Mouse (Mus musculus): ENCODE data around the gene Sbds. TPM values are rescaled to one million over a fixed set of nuclear protein-coding genes. Genes with fewer than 3 reads are reported as not detected.

The Sbds gene
- 61.3 and 63.3 TPM in 2 replicates for polyA plus RNA-seq (2014; fragmentation: Nextera tagmentation; extraction: Ambion mirVana)

DNA sequence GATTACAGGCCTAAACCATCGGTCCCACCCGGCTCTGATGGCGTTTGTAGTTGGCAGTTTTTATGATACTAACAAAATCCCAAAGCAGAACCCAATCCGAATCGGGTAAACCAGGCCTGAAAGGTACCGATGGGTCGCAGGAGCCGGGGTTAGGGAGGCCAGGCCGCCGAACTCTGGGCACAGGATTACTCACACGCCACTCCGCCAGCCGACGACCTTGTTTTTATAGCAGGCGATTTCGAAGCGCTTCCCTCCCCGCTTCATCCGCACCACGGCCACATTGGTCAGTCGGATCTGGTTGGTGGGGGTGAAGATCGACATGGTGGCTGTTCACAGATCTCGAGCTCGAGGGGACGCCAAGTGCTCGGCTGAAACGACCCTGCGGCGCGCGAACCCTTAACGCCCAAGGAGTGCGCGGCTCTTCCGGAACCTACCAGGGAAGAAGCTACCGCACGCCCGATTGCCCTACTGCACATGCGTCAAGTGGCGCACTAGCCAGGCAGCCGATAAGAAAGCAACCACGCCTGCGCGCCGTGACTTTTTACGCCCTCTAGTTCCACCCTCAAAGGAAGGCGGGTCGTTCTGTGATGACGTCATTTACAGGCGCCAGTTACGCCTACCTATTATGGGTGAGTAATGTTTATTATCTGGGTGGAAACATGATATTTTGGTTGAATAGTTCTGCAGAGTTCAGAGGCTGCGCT, at the start of gene Sbds, which contains the start of gene Tyw1:
Sbds (minus strand) TSS at position 514 of the 704 bp plus-strand sequence.
Tyw1 (plus strand) TSS at position 603 of the 704 bp plus-strand sequence.
- DNase-seq (ENCODE audit: low spot score) (peak; percentile 98), ATAC-seq (ENCODE audit: insufficient number of reproducible peaks, low FRiP score, low TSS enrichment, low read depth) (peak; percentile 84)
- H3K4me3 ChIP-seq (ENCODE audit: low read depth, low read length), result peak within 1 kb of the TSS; percentile 60
- H3K4me2 ChIP-seq (ENCODE audit: low read depth, severe bottlenecking), result peak within 1 kb of the TSS; percentile 63
- 0 out of 2 replicates have a peak within 1 kb of the TSS, but pooled peaks have one; percentile 22 for H3K27ac ChIP-seq (replicated peaks; ENCODE audit: low read depth, low read length)
- under 1% methylated on average over 52 of the region's 52 CpGs for WGBS
- no peaks in the 10 kb centered on the region for H3K4me1 ChIP-seq (ENCODE audit: control insufficient read depth, insufficient read depth, low read length)
- H3K9ac ChIP-seq (ENCODE audit: low read length), result peak within 1 kb of the TSS; percentile 75
- no peaks in the 10 kb centered on the region for H3K27me3 ChIP-seq (ENCODE audit: control insufficient read depth, insufficient read depth, low read length)
- H3K36me3 ChIP-seq (ENCODE audit: control insufficient read depth, insufficient read depth, low read length), result peaks cover 8% of the 10 kb centered on the region; the same call in 1 of the 2 replicates
- H3K9me3 ChIP-seq (ENCODE audit: control insufficient read depth, low read length), result no peaks in the 10 kb centered on the region

DNA sequence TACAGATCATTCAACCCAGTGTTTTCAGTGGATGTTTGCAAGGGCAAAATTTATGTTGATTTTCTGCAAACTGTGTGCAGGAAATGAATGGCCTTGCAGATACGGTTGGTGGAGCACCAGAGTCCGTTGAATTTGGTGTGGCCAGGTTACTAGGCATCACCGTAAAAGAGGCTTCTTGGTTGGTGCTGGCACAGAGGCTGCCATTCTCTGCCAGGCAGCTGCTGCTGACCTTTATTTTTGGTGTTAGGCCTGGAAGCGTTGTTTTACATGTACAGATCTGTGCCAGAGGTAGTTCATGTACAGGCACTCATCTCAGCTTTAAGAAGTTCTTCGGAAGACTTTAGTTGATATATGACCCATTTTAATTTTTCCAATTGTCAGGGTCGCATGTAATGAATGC, 48.3 kb upstream of the Sbds start:
- Histone ChIP-seq H3K9me3 (ENCODE audit: control insufficient read depth, low read length) (no peaks in the 10 kb centered on the region), H3K4me3 (ENCODE audit: low read depth, low read length) (no peak overlapping the region), H3K4me2 (ENCODE audit: low read depth, severe bottlenecking) (no peak overlapping the region), H3K36me3 (ENCODE audit: control insufficient read depth, insufficient read depth, low read length) (no peaks in the 10 kb centered on the region; the same call in 1 of the 2 replicates), H3K27me3 (ENCODE audit: control insufficient read depth, insufficient read depth, low read length) (no peaks in the 10 kb centered on the region), H3K9ac (ENCODE audit: low read length) (no peak overlapping the region), H3K27ac (replicated peaks; ENCODE audit: low read depth, low read length) (no peak overlapping the region), H3K4me1 (ENCODE audit: control insufficient read depth, insufficient read depth, low read length) (no peaks in the 10 kb centered on the region)
- 91% methylated on average over 6 of the region's 6 CpGs for WGBS
- DNase-seq (ENCODE audit: low spot score), result no peak
- ATAC-seq (ENCODE audit: insufficient number of reproducible peaks, low FRiP score, low TSS enrichment, low read depth), result no peak

DNA sequence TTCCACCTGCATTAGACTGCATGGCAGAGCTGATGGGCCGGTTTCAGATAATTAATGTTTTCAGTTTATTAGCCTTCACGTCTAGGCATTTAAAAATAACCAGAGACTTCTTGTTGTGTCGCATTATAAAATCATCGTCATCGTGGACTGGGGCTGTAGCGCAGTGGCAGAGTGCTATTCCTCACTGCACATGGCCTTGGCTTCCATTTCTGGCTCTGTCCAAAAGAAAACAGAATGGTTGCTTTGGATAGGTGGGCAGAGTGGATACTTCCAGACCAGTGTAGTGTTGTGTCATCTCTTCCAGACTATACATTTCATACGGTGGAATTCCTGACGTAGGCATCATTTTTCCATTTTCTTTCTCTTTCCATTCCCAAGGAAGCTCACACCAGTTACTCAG, 44.2 kb upstream of the Sbds start:
- Histone ChIP-seq H3K9me3 (ENCODE audit: control insufficient read depth, low read length) (no peaks in the 10 kb centered on the region), H3K4me2 (ENCODE audit: low read depth, severe bottlenecking) (no peak overlapping the region), H3K36me3 (ENCODE audit: control insufficient read depth, insufficient read depth, low read length) (peaks cover 7% of the 10 kb centered on the region; the same call in 1 of the 2 replicates), H3K27ac (replicated peaks; ENCODE audit: low read depth, low read length) (no peak overlapping the region), H3K4me1 (ENCODE audit: control insufficient read depth, insufficient read depth, low read length) (no peaks in the 10 kb centered on the region), H3K27me3 (ENCODE audit: control insufficient read depth, insufficient read depth, low read length) (no peaks in the 10 kb centered on the region), H3K4me3 (ENCODE audit: low read depth, low read length) (no peak overlapping the region), H3K9ac (ENCODE audit: low read length) (no peak overlapping the region)
- WGBS, result 92% methylated on average over 8 of the region's 8 CpGs
- no peak for DNase-seq (ENCODE audit: low spot score)
- no peak for ATAC-seq (ENCODE audit: insufficient number of reproducible peaks, low FRiP score, low TSS enrichment, low read depth)

DNA sequence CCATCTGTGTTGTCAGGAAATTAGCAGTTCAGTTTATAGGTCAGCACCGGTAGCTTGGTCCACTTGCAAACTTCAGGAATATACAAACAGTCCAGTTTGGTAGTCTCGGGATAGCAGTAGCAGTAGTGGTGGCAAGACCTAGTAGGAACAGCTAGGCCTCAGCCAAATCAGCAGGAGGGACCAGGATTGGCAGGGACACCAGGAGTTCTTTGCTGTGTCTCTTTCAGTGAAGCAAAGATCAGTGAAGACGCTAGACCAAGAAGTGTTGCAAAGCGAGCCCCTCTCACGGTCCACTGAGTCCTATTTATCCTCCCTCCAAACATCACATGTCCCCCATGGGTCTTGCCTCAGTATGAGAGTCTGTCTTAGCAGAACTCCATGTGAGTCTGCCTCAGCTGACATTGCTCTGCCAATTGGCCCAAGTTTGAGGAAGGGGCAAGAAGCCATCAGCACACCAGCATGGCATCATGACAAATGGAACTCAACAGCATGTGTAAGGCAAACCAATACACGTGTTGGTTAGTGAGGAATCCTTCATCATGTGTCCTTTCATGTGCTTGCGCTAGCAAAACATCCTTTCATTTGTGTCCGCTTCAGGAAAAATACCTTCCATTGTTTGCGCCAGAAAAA, 43.6 kb upstream of the Sbds start:
- Histone ChIP-seq H3K4me3 (ENCODE audit: low read depth, low read length) (no peak overlapping the region), H3K4me2 (ENCODE audit: low read depth, severe bottlenecking) (no peak overlapping the region), H3K27me3 (ENCODE audit: control insufficient read depth, insufficient read depth, low read length) (no peaks in the 10 kb centered on the region), H3K36me3 (ENCODE audit: control insufficient read depth, insufficient read depth, low read length) (peaks cover 7% of the 10 kb centered on the region; the same call in 1 of the 2 replicates), H3K27ac (replicated peaks; ENCODE audit: low read depth, low read length) (no peak overlapping the region), H3K9ac (ENCODE audit: low read length) (no peak overlapping the region), H3K4me1 (ENCODE audit: control insufficient read depth, insufficient read depth, low read length) (no peaks in the 10 kb centered on the region), H3K9me3 (ENCODE audit: control insufficient read depth, low read length) (no peaks in the 10 kb centered on the region)
- 93% methylated on average over 9 of the region's 9 CpGs for WGBS
- ATAC-seq (ENCODE audit: insufficient number of reproducible peaks, low FRiP score, low TSS enrichment, low read depth) (no peak), DNase-seq (ENCODE audit: low spot score) (no peak)

DNA sequence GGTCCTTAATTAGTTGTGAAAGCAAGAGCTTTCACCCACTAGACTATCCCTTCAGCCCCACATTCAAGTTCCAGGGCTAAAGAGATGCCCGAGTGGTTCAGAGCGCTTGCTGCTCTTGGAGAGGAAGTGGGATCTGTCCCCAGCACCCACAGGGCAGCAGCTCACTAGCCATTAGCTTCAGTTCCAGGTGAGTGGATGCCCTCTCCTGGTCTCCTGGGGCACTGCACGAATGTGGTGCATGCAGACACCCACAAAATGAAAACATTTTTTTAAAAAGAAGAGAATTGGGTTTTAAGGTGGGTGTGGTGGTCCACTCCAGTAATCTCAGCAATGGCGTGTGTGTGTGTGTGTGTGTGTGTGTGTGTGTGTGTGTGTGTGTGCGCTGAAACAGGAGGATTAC, 40.7 kb upstream of the Sbds start:
- Histone ChIP-seq H3K4me2 (ENCODE audit: low read depth, severe bottlenecking) (no peak overlapping the region), H3K4me1 (ENCODE audit: control insufficient read depth, insufficient read depth, low read length) (no peaks in the 10 kb centered on the region), H3K36me3 (ENCODE audit: control insufficient read depth, insufficient read depth, low read length) (peaks cover 7% of the 10 kb centered on the region; the same call in 1 of the 2 replicates), H3K4me3 (ENCODE audit: low read depth, low read length) (no peak overlapping the region), H3K27me3 (ENCODE audit: control insufficient read depth, insufficient read depth, low read length) (no peaks in the 10 kb centered on the region), H3K9ac (ENCODE audit: low read length) (no peak overlapping the region), H3K9me3 (ENCODE audit: control insufficient read depth, low read length) (no peaks in the 10 kb centered on the region), H3K27ac (replicated peaks; ENCODE audit: low read depth, low read length) (no peak overlapping the region)
- 80% methylated on average over 5 of the region's 5 CpGs for WGBS
- ATAC-seq (ENCODE audit: insufficient number of reproducible peaks, low FRiP score, low TSS enrichment, low read depth) (no peak), DNase-seq (ENCODE audit: low spot score) (no peak)

DNA sequence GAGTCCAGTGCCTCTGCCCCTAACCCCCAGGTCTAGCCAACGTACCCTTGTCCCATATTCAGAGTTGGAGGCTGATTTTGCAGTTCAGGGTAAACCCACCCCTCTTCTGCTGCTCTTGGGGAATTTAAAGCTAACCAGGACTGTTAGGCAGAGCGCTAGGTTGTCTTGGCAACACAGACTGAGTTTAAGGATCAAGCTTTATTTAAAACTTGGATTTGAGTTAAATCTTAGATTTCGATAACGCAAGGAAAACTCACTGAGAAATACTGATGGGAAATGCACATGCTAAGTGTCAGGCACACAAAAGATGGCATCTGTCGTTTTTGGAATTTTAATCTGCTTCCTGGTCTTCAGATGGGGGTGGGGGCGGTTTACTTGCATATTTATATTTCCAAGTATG, 39.3 kb upstream of the Sbds start:
- peaks cover 7% of the 10 kb centered on the region; the same call in 1 of the 2 replicates for H3K36me3 ChIP-seq (ENCODE audit: control insufficient read depth, insufficient read depth, low read length)
- 92% methylated on average over 6 of the region's 6 CpGs for WGBS
- no peak overlapping the region for H3K4me2 ChIP-seq (ENCODE audit: low read depth, severe bottlenecking)
- H3K4me3 ChIP-seq (ENCODE audit: low read depth, low read length), result no peak overlapping the region
- H3K27me3 ChIP-seq (ENCODE audit: control insufficient read depth, insufficient read depth, low read length), result no peaks in the 10 kb centered on the region
- ATAC-seq (ENCODE audit: insufficient number of reproducible peaks, low FRiP score, low TSS enrichment, low read depth), result no peak
- H3K4me1 ChIP-seq (ENCODE audit: control insufficient read depth, insufficient read depth, low read length), result no peaks in the 10 kb centered on the region
- H3K9ac ChIP-seq (ENCODE audit: low read length), result no peak overlapping the region
- no peak overlapping the region for H3K27ac ChIP-seq (replicated peaks; ENCODE audit: low read depth, low read length)
- no peaks in the 10 kb centered on the region for H3K9me3 ChIP-seq (ENCODE audit: control insufficient read depth, low read length)
- DNase-seq (ENCODE audit: low spot score), result no peak

DNA sequence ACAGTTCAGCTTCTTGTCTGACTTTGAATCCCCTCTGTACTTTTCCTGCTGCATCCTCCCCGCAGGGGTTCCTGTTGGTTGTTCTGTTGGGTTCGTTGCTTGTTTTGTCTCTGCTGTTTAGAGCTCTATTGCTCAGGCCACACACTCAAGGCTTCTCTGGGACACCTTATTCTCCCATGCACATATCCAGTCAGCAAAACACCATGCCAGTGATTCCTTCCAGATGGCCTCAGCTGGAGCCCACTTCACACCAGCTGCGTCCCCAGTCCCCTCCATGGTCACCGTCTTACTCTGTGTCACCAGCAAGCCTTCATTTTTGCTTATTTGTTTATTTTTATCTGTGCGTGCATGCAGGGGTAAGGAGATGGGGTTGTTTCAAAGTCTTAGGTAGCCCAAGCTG, 38.6 kb upstream of the Sbds start:
- H3K9ac ChIP-seq (ENCODE audit: low read length), result no peak overlapping the region
- H3K36me3 ChIP-seq (ENCODE audit: control insufficient read depth, insufficient read depth, low read length), result peaks cover 7% of the 10 kb centered on the region; the same call in 1 of the 2 replicates
- no peak for DNase-seq (ENCODE audit: low spot score)
- no peak overlapping the region for H3K4me3 ChIP-seq (ENCODE audit: low read depth, low read length)
- no peaks in the 10 kb centered on the region for H3K4me1 ChIP-seq (ENCODE audit: control insufficient read depth, insufficient read depth, low read length)
- H3K27ac ChIP-seq (replicated peaks; ENCODE audit: low read depth, low read length), result no peak overlapping the region
- H3K27me3 ChIP-seq (ENCODE audit: control insufficient read depth, insufficient read depth, low read length), result no peaks in the 10 kb centered on the region
- ATAC-seq (ENCODE audit: insufficient number of reproducible peaks, low FRiP score, low TSS enrichment, low read depth), result no peak
- H3K9me3 ChIP-seq (ENCODE audit: control insufficient read depth, low read length), result no peaks in the 10 kb centered on the region
- WGBS, result 79% methylated on average over 5 of the region's 5 CpGs
- no peak overlapping the region for H3K4me2 ChIP-seq (ENCODE audit: low read depth, severe bottlenecking)

DNA sequence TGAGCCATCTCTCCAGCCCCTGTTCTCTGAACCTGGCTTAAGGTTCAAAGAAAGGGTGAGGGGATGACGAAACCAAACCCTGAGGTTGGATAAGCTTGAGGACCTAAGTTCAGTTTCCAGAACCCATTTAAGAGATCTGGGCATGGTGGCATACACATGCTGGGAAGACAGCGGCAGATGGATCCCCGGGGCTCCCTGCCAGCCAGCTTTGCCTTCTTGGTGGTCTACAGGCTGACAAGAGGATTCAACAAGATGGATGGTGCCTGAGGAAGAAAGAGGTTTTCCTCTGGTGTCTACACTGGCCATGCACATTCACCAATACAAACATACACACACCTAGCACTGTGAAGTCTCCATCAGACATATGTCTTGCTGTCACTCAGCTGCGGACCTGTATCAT, 37.6 kb upstream of the Sbds start:
- Histone ChIP-seq H3K4me3 (ENCODE audit: low read depth, low read length) (no peak overlapping the region), H3K27ac (replicated peaks; ENCODE audit: low read depth, low read length) (no peak overlapping the region), H3K4me2 (ENCODE audit: low read depth, severe bottlenecking) (no peak overlapping the region), H3K27me3 (ENCODE audit: control insufficient read depth, insufficient read depth, low read length) (no peaks in the 10 kb centered on the region), H3K9me3 (ENCODE audit: control insufficient read depth, low read length) (no peaks in the 10 kb centered on the region), H3K36me3 (ENCODE audit: control insufficient read depth, insufficient read depth, low read length) (peaks cover 8% of the 10 kb centered on the region; the same call in 1 of the 2 replicates), H3K4me1 (ENCODE audit: control insufficient read depth, insufficient read depth, low read length) (no peaks in the 10 kb centered on the region), H3K9ac (ENCODE audit: low read length) (no peak overlapping the region)
- no peak for DNase-seq (ENCODE audit: low spot score)
- 94% methylated on average over 4 of the region's 4 CpGs for WGBS
- ATAC-seq (ENCODE audit: insufficient number of reproducible peaks, low FRiP score, low TSS enrichment, low read depth), result no peak
